Mouse (Mus musculus): ENCODE measurements around the gene Plppr1. TPM values are rescaled to one million over a fixed set of nuclear protein-coding genes. Genes with fewer than 3 reads are reported as not detected.
A peak's percentile ranks its signal among the peaks of the same experiment; 100 is the strongest.

Plppr1 gene
- polyA plus RNA-seq, 1 experiment from 2014 or later = 6.6 TPM

- Histone ChIP-seq H3K36me3 (ENCODE audit: insufficient read depth, low read length) (no peaks in the 10 kb centered on the region), H3K9me3 (replicated peaks; ENCODE audit: low read length) (no peaks in the 10 kb centered on the region), H3K4me1 (replicated peaks; ENCODE audit: insufficient read depth, low read length) (no peaks in the 10 kb centered on the region), H3K9ac (ENCODE audit: low read depth, low read length) (no peak overlapping the region), H3K4me3 (replicated peaks; ENCODE audit: low read depth, low read length) (no peak overlapping the region), H3K27me3 (ENCODE audit: insufficient read depth, low read length) (no peaks in the 10 kb centered on the region), H3K27ac (no peak overlapping the region), H3K4me2 (ENCODE audit: low read length) (no peak overlapping the region)
- 66% methylated on average over 5 of the region's 5 CpGs for WGBS
- peak; percentile 51 for TF ChIP-seq CTCF (IDR thresholded peaks at IDR 0.05; ENCODE audit: low read depth)
- DNase-seq (ENCODE audit: low spot score) (no peak), ATAC-seq (replicated peaks; ENCODE audit: low FRiP score, low read depth) (no peak)
Observed at GRCm38 (mm10) chr4:49211582-49211981, 152.5 kb downstream of the Plppr1 start.

GRCm38 (mm10) chr4:49212616-49213544, 153.8 kb downstream of the Plppr1 start:
- ATAC-seq (replicated peaks; ENCODE audit: low FRiP score, low read depth) (no peak), DNase-seq (ENCODE audit: low spot score) (no peak)
- H3K4me1 ChIP-seq (replicated peaks; ENCODE audit: insufficient read depth, low read length) = no peaks in the 10 kb centered on the region
- H3K9me3 ChIP-seq (replicated peaks; ENCODE audit: low read length) = no peaks in the 10 kb centered on the region
- no peak overlapping the region for H3K27ac ChIP-seq
- H3K4me2 ChIP-seq (ENCODE audit: low read length) = no peak overlapping the region
- H3K9ac ChIP-seq (ENCODE audit: low read depth, low read length) = no peak overlapping the region
- 75% methylated on average over 11 of the region's 11 CpGs for WGBS
- TF ChIP-seq CTCF (IDR thresholded peaks at IDR 0.05; ENCODE audit: low read depth) = no peak
- H3K27me3 ChIP-seq (ENCODE audit: insufficient read depth, low read length) = no peaks in the 10 kb centered on the region
- no peaks in the 10 kb centered on the region for H3K36me3 ChIP-seq (ENCODE audit: insufficient read depth, low read length)
- H3K4me3 ChIP-seq (replicated peaks; ENCODE audit: low read depth, low read length) = no peak overlapping the region

- Histone ChIP-seq H3K4me1 (replicated peaks; ENCODE audit: insufficient read depth, low read length) (no peaks in the 10 kb centered on the region), H3K4me3 (replicated peaks; ENCODE audit: low read depth, low read length) (no peak overlapping the region), H3K27ac (no peak overlapping the region), H3K4me2 (ENCODE audit: low read length) (no peak overlapping the region), H3K36me3 (ENCODE audit: insufficient read depth, low read length) (no peaks in the 10 kb centered on the region), H3K9me3 (replicated peaks; ENCODE audit: low read length) (no peaks in the 10 kb centered on the region), H3K27me3 (ENCODE audit: insufficient read depth, low read length) (no peaks in the 10 kb centered on the region), H3K9ac (ENCODE audit: low read depth, low read length) (no peak overlapping the region)
- TF ChIP-seq CTCF (IDR thresholded peaks at IDR 0.05; ENCODE audit: low read depth) = no peak
- 51% methylated on average over 3 of the region's 3 CpGs for WGBS
- no peak for DNase-seq (ENCODE audit: low spot score)
- ATAC-seq (replicated peaks; ENCODE audit: low FRiP score, low read depth) = no peak
Observed at GRCm38 (mm10) chr4:49214341-49214740, 155.3 kb downstream of the Plppr1 start.

GRCm38 (mm10) chr4:49223501-49223900, 164.4 kb downstream of the Plppr1 start:
- H3K27me3 ChIP-seq (ENCODE audit: insufficient read depth, low read length) = no peaks in the 10 kb centered on the region
- H3K27ac ChIP-seq = no peak overlapping the region
- no peak overlapping the region for H3K4me2 ChIP-seq (ENCODE audit: low read length)
- TF ChIP-seq CTCF (IDR thresholded peaks at IDR 0.05; ENCODE audit: low read depth) = no peak
- DNase-seq (ENCODE audit: low spot score) (no peak), ATAC-seq (replicated peaks; ENCODE audit: low FRiP score, low read depth) (no peak)
- WGBS = 50% methylated on average over 6 of the region's 6 CpGs
- no peak overlapping the region for H3K9ac ChIP-seq (ENCODE audit: low read depth, low read length)
- no peaks in the 10 kb centered on the region for H3K4me1 ChIP-seq (replicated peaks; ENCODE audit: insufficient read depth, low read length)
- H3K36me3 ChIP-seq (ENCODE audit: insufficient read depth, low read length) = no peaks in the 10 kb centered on the region
- no peak overlapping the region for H3K4me3 ChIP-seq (replicated peaks; ENCODE audit: low read depth, low read length)
- no peaks in the 10 kb centered on the region for H3K9me3 ChIP-seq (replicated peaks; ENCODE audit: low read length)

GRCm38 (mm10) chr4:49225021-49225420, 165.9 kb downstream of the Plppr1 start:
- H3K9me3 ChIP-seq (replicated peaks; ENCODE audit: low read length) = no peaks in the 10 kb centered on the region
- no peak overlapping the region for H3K4me3 ChIP-seq (replicated peaks; ENCODE audit: low read depth, low read length)
- H3K4me2 ChIP-seq (ENCODE audit: low read length) = no peak overlapping the region
- H3K27ac ChIP-seq = no peak overlapping the region
- no peaks in the 10 kb centered on the region for H3K27me3 ChIP-seq (ENCODE audit: insufficient read depth, low read length)
- no peak for TF ChIP-seq CTCF (IDR thresholded peaks at IDR 0.05; ENCODE audit: low read depth)
- H3K36me3 ChIP-seq (ENCODE audit: insufficient read depth, low read length) = no peaks in the 10 kb centered on the region
- DNase-seq (ENCODE audit: low spot score) (no peak), ATAC-seq (replicated peaks; ENCODE audit: low FRiP score, low read depth) (no peak)
- H3K4me1 ChIP-seq (replicated peaks; ENCODE audit: insufficient read depth, low read length) = no peaks in the 10 kb centered on the region
- WGBS = 59% methylated on average over 1 of the region's 1 CpGs
- no peak overlapping the region for H3K9ac ChIP-seq (ENCODE audit: low read depth, low read length)

- 76% methylated on average over 11 of the region's 11 CpGs for WGBS
- Histone ChIP-seq H3K36me3 (ENCODE audit: insufficient read depth, low read length) (no peaks in the 10 kb centered on the region), H3K4me1 (replicated peaks; ENCODE audit: insufficient read depth, low read length) (no peaks in the 10 kb centered on the region), H3K27me3 (ENCODE audit: insufficient read depth, low read length) (no peaks in the 10 kb centered on the region), H3K27ac (no peak overlapping the region), H3K4me3 (replicated peaks; ENCODE audit: low read depth, low read length) (no peak overlapping the region), H3K9ac (ENCODE audit: low read depth, low read length) (no peak overlapping the region), H3K4me2 (ENCODE audit: low read length) (no peak overlapping the region), H3K9me3 (replicated peaks; ENCODE audit: low read length) (no peaks in the 10 kb centered on the region)
- TF ChIP-seq CTCF (IDR thresholded peaks at IDR 0.05; ENCODE audit: low read depth) = no peak
- ATAC-seq (replicated peaks; ENCODE audit: low FRiP score, low read depth) (no peak), DNase-seq (ENCODE audit: low spot score) (no peak)
Observed at GRCm38 (mm10) chr4:49232206-49233031, 173.3 kb downstream of the Plppr1 start.
